Mouse (Mus musculus): ENCODE data around the gene Pias1.

- TF ChIP-seq CTCF (conservative IDR thresholded peaks at IDR 0.05; ENCODE audit: insufficient read depth, insufficient read length, low read depth, low read length), result 0 out of 2 replicates have a peak, but pooled peaks have one; percentile 14
- no peak for TF ChIP-seq POLR2A (IDR thresholded peaks at IDR 0.05; ENCODE audit: low read depth, low read length)
Observed at GRCm38 (mm10) chr9:62881871-62882270, 105.9 kb downstream of the Pias1 start.
